Mouse (Mus musculus): ENCODE data around the gene Capn5. TPM values are rescaled to one million over a fixed set of nuclear protein-coding genes. Genes with fewer than 3 reads are reported as not detected.

The Capn5 gene
- polyA plus RNA-seq (2015; fragmentation: Nextera tagmentation; extraction: Ambion mirVana) = 5.0 and 7.4 TPM in 2 replicates

DNA sequence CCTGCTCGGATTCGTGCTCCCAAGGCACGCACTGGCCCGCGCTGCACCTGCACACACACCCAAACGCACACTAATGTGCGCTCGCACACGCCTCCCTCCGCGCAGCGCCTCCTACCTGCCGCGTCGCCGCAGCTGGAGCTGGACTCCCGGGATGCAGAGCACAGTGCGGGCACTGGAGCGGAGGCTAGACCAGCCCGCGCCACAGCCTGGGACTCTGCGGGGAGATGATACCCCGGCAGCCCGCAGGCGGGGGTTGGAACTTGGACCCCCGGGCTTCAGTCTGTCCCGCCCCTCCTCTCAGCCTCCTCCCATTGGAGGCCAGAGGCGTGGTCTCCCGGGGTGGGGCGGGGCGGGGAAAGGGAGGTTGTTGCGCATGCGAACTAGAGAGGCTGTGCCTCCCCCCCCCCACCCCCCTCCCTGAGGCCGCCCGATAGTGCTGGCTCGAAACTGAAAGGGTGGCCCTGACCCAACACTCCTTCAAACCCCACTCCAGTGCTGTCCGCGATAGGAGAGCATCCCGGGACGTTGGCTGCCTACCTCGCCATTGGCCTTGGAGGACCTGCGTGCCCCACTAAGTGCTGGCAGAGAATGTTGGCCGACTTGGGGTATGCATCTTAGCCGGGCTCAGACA is at the start of gene Capn5:
TSS of gene Capn5 (minus strand) at position 346 of the 631 bp plus-strand sequence.
- Histone ChIP-seq H3K9me3 (replicated peaks; ENCODE audit: control insufficient read depth, low read length) (no peaks in the 10 kb centered on the region), H3K4me2 (ENCODE audit: low read depth, low read length) (peak within 1 kb of the TSS; percentile 79), H3K9ac (ENCODE audit: low read length) (peak within 1 kb of the TSS; percentile 71), H3K27me3 (ENCODE audit: control insufficient read depth, insufficient read depth, low read length) (no peaks in the 10 kb centered on the region), H3K27ac (ENCODE audit: low read length) (no peak within 1 kb of the TSS), H3K36me3 (ENCODE audit: control insufficient read depth, insufficient read depth) (no peaks in the 10 kb centered on the region), H3K4me1 (ENCODE audit: control insufficient read depth, insufficient read depth, low read length) (peaks cover 8% of the 10 kb centered on the region; the same call in 1 of the 2 replicates), H3K4me3 (ENCODE audit: low read length) (peak within 1 kb of the TSS; percentile 87)
- 1% methylated on average over 42 of the region's 44 CpGs for WGBS
- peak; percentile 86 for ATAC-seq (replicated peaks; ENCODE audit: extremely low read depth, insufficient read depth, low FRiP score)

DNA sequence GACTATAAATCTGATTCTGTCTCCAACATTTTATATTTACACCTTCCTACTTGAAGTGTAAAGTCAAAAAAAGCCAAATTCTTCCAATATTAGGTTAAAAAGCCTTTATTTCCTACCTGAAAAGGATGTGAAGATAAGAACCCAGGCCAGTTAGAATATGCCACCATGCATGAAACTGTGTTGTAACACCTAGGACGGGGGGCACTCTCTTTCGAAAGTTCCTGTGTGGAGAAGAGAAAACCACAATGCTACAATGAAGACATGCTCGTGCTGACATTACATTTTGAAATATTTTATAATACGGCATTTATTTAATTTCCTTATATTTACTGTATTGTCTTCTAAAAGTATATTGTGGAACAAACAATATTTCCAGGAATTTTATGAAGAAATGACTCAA is 45.7 kb upstream of the Capn5 start:
- Histone ChIP-seq H3K9ac (ENCODE audit: low read length) (no peak overlapping the region), H3K27me3 (ENCODE audit: control insufficient read depth, insufficient read depth, low read length) (no peaks in the 10 kb centered on the region), H3K4me3 (ENCODE audit: low read length) (no peak overlapping the region), H3K36me3 (ENCODE audit: control insufficient read depth, insufficient read depth) (no peaks in the 10 kb centered on the region), H3K4me2 (ENCODE audit: low read depth, low read length) (no peak overlapping the region), H3K9me3 (replicated peaks; ENCODE audit: control insufficient read depth, low read length) (no peaks in the 10 kb centered on the region), H3K27ac (ENCODE audit: low read length) (no peak overlapping the region), H3K4me1 (ENCODE audit: control insufficient read depth, insufficient read depth, low read length) (no peaks in the 10 kb centered on the region)
- WGBS = 92% methylated on average over 4 of the region's 4 CpGs
- no peak for ATAC-seq (replicated peaks; ENCODE audit: extremely low read depth, insufficient read depth, low FRiP score)

DNA sequence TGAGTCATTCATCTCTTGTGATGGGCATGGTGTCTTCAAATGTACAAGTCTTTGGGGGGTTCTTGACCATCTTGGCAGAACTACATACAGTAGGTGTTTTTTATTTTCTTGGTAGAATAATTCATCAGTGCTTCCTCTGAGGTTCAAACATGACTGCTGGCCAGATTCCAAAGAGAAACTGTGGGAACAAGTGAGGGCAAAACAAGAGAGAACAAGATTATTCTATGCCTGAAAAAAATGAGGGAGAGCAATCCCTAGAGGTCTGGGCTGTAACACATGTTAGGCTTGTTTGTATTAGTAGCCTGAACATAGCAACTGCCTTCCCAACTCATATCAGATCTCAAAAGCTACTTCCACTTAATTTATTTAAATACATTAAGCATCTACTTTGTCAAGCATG is 38.6 kb upstream of the Capn5 start:
- H3K9me3 ChIP-seq (replicated peaks; ENCODE audit: control insufficient read depth, low read length) = no peaks in the 10 kb centered on the region
- H3K4me2 ChIP-seq (ENCODE audit: low read depth, low read length) = no peak overlapping the region
- no peak overlapping the region for H3K4me3 ChIP-seq (ENCODE audit: low read length)
- peaks cover 2% of the 10 kb centered on the region; the same call in 1 of the 2 replicates for H3K36me3 ChIP-seq (ENCODE audit: control insufficient read depth, insufficient read depth)
- H3K27ac ChIP-seq (ENCODE audit: low read length) = no peak overlapping the region
- H3K27me3 ChIP-seq (ENCODE audit: control insufficient read depth, insufficient read depth, low read length) = no peaks in the 10 kb centered on the region
- no peak for ATAC-seq (replicated peaks; ENCODE audit: extremely low read depth, insufficient read depth, low FRiP score)
- no peak overlapping the region for H3K9ac ChIP-seq (ENCODE audit: low read length)
- H3K4me1 ChIP-seq (ENCODE audit: control insufficient read depth, insufficient read depth, low read length) = no peaks in the 10 kb centered on the region

DNA sequence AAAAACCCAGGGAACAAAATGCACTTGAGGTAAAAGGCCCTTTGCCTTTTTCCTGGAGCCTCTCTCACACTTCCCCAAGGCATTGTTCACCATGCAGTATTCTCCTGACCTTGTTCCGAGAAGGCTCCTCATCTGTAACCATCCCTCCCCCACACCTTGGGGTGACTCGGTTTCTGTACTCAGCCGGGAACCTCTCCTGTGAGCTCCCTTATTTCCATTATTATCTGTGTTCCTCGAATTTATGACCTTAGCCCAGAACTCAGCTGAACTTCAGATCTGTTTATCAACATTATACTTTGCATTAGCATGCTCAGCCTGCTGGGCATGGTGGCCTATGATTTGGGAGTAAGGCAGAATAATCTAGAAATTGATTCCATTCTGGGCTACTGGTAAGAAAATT is 24.9 kb upstream of the Capn5 start:
- Histone ChIP-seq H3K4me3 (ENCODE audit: low read length) (no peak overlapping the region), H3K4me1 (ENCODE audit: control insufficient read depth, insufficient read depth, low read length) (no peaks in the 10 kb centered on the region; the same call in 1 of the 2 replicates), H3K36me3 (ENCODE audit: control insufficient read depth, insufficient read depth) (no peaks in the 10 kb centered on the region), H3K9me3 (replicated peaks; ENCODE audit: control insufficient read depth, low read length) (no peaks in the 10 kb centered on the region), H3K27me3 (ENCODE audit: control insufficient read depth, insufficient read depth, low read length) (no peaks in the 10 kb centered on the region), H3K9ac (ENCODE audit: low read length) (no peak overlapping the region), H3K27ac (ENCODE audit: low read length) (no peak overlapping the region), H3K4me2 (ENCODE audit: low read depth, low read length) (no peak overlapping the region)
- 74% methylated on average over 4 of the region's 4 CpGs for WGBS
- ATAC-seq (replicated peaks; ENCODE audit: extremely low read depth, insufficient read depth, low FRiP score) = no peak

DNA sequence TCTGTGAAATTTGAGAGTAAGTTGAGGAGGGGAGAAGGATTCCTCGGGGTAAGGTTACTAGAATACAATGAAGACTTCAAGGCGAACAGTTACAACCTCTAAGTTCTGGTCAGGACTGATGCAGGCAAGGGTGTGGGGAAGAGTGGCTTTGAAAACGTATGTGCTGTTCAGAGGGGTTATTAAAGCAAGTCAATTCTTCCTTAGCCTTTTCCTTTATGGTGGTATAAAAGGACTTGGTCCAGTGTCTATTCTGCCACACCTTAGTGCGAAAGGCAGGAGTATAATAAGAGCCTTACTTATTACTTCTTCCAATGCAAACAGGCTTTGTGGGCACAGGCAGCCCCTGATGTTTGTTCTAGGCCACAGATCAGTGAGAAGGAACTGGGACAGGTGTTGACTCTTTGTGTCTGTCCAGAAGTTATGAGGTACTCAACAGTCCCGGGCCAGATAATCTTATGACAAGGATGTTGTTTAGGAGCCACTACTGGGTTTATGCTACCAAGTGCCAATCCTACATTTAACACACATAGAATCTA is 23.5 kb upstream of the Capn5 start:
- H3K4me3 ChIP-seq (ENCODE audit: low read length) = no peak overlapping the region
- H3K9me3 ChIP-seq (replicated peaks; ENCODE audit: control insufficient read depth, low read length) = no peaks in the 10 kb centered on the region
- ATAC-seq (replicated peaks; ENCODE audit: extremely low read depth, insufficient read depth, low FRiP score) = no peak
- no peak overlapping the region for H3K27ac ChIP-seq (ENCODE audit: low read length)
- H3K9ac ChIP-seq (ENCODE audit: low read length) = no peak overlapping the region
- no peaks in the 10 kb centered on the region for H3K27me3 ChIP-seq (ENCODE audit: control insufficient read depth, insufficient read depth, low read length)
- H3K4me1 ChIP-seq (ENCODE audit: control insufficient read depth, insufficient read depth, low read length) = no peaks in the 10 kb centered on the region
- H3K4me2 ChIP-seq (ENCODE audit: low read depth, low read length) = no peak overlapping the region
- no peaks in the 10 kb centered on the region for H3K36me3 ChIP-seq (ENCODE audit: control insufficient read depth, insufficient read depth)
- WGBS = 77% methylated on average over 5 of the region's 5 CpGs

DNA sequence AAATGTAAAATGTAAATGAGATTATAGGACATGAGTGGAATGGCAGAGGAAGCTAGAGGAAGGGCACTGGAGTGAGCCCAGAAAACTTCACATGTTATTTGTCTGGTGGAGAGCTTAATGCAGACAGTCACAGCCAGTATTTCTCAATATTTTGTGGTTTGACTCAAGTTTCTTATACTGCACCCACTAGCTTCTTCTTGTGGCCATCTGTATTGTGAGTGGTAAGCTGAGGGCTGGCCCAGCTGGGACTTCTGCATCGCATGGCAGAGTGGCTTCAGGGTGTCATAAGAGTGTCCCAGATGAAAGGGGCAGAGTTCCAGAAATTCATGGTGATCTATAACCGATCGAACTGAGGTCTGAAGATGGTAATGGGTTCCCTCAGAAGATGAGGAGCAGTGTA is 22.3 kb upstream of the Capn5 start:
- 78% methylated on average over 3 of the region's 3 CpGs for WGBS
- Histone ChIP-seq H3K9me3 (replicated peaks; ENCODE audit: control insufficient read depth, low read length) (no peaks in the 10 kb centered on the region), H3K9ac (ENCODE audit: low read length) (no peak overlapping the region), H3K27me3 (ENCODE audit: control insufficient read depth, insufficient read depth, low read length) (peaks cover 4% of the 10 kb centered on the region), H3K4me3 (ENCODE audit: low read length) (no peak overlapping the region), H3K27ac (ENCODE audit: low read length) (no peak overlapping the region), H3K4me1 (ENCODE audit: control insufficient read depth, insufficient read depth, low read length) (no peaks in the 10 kb centered on the region), H3K4me2 (ENCODE audit: low read depth, low read length) (no peak overlapping the region), H3K36me3 (ENCODE audit: control insufficient read depth, insufficient read depth) (no peaks in the 10 kb centered on the region)
- no peak for ATAC-seq (replicated peaks; ENCODE audit: extremely low read depth, insufficient read depth, low FRiP score)

DNA sequence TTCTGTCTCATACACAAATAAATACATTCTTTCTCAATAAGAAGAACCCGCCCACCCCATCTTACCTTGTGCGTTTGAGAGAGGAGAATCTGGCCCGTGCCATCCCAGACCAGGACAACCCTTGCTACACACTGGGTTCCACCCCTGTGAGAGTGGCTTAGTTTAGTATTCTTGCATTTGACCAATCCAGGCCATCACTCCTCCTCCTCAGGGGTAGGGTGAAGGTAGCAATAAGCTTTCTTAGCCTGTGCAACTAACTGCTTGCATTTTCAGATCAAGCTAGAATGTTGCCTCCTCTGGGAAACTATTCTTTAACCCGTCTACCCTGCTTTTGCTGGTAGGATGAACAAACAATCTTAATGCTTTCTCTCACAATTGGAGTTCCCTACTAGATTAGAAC is 21.3 kb upstream of the Capn5 start, which contains the start of gene B3gnt6:
TSS of gene B3gnt6 (minus strand) at position 101 of the 400 bp plus-strand sequence.
- Histone ChIP-seq H3K4me2 (ENCODE audit: low read depth, low read length) (no peak within 1 kb of the TSS), H3K4me1 (ENCODE audit: control insufficient read depth, insufficient read depth, low read length) (peaks cover 2% of the 10 kb centered on the region), H3K9ac (ENCODE audit: low read length) (no peak within 1 kb of the TSS), H3K27ac (ENCODE audit: low read length) (no peak within 1 kb of the TSS), H3K9me3 (replicated peaks; ENCODE audit: control insufficient read depth, low read length) (no peaks in the 10 kb centered on the region), H3K4me3 (ENCODE audit: low read length) (no peak within 1 kb of the TSS), H3K27me3 (ENCODE audit: control insufficient read depth, insufficient read depth, low read length) (peaks cover 14% of the 10 kb centered on the region), H3K36me3 (ENCODE audit: control insufficient read depth, insufficient read depth) (no peaks in the 10 kb centered on the region)
- no peak for ATAC-seq (replicated peaks; ENCODE audit: extremely low read depth, insufficient read depth, low FRiP score)
- WGBS = 92% methylated on average over 4 of the region's 4 CpGs

DNA sequence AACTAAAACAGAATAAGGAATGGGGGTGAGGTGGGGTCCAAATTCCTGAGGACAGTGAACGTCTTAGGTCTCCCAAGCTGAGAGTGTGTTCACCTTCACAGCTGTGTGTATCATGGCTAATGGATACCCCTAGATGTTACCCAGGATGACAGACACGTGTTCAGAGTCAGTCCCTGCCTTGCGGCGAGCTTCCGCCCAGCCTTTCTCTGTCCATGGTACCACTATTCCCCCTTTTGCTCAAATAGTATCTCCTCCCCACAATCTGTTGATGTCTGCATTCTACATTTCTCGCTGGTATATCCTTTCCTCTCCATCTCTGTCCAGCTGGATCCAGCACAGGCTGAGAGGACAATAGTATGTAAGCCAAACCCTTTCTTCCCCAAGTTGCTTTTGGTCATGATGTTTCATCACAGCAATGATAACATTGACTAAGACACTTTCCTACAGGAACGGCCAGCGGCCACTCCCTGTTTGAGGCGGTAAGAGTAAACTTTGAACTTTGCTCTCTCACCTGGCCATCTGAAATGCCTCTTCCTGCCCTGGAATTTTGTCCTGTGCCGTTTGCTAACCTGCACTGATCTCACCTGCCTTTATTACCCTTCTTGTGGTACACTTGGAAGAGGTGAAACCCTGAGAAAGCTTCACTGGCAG is 17.2 kb upstream of the Capn5 start:
- Histone ChIP-seq H3K9ac (ENCODE audit: low read length) (no peak overlapping the region), H3K4me1 (ENCODE audit: control insufficient read depth, insufficient read depth, low read length) (peaks cover 12% of the 10 kb centered on the region), H3K36me3 (ENCODE audit: control insufficient read depth, insufficient read depth) (no peaks in the 10 kb centered on the region), H3K4me3 (ENCODE audit: low read length) (no peak overlapping the region), H3K9me3 (replicated peaks; ENCODE audit: control insufficient read depth, low read length) (no peaks in the 10 kb centered on the region), H3K4me2 (ENCODE audit: low read depth, low read length) (no peak overlapping the region), H3K27ac (ENCODE audit: low read length) (no peak overlapping the region), H3K27me3 (ENCODE audit: control insufficient read depth, insufficient read depth, low read length) (peaks cover 42% of the 10 kb centered on the region)
- no peak for ATAC-seq (replicated peaks; ENCODE audit: extremely low read depth, insufficient read depth, low FRiP score)
- WGBS = 34% methylated on average over 10 of the region's 10 CpGs
